ENCODE assay signal across 8 mouse cellular contexts in genomic region chr12:55831101-55831500, GRCm38 (mm10). TPM values are rescaled to one million over a fixed set of nuclear protein-coding genes. Genes with fewer than 3 reads are reported as not detected.
DNase-seq lines count a peak whose midpoint lies in the region; ATAC-seq and TF ChIP-seq lines count a peak whose summit lies in the region.

No protein-coding gene starts in this region.

- H3K4me2 ChIP-seq in hindbrain, embryonic 14.5 days (replicated peaks) = no peak overlapping the region
- no peak overlapping the region for H3K4me2 ChIP-seq in hindbrain, embryonic 16.5 days (ENCODE audit: low read length)
- no peak overlapping the region for H3K4me2 ChIP-seq in neural tube, embryonic 11.5 days (ENCODE audit: low read depth)

- H3K27me3 ChIP-seq in hindbrain, embryonic 14.5 days (ENCODE audit: control insufficient read depth, insufficient read depth, low read length) = no peaks in the 10 kb centered on the region
- no peaks in the 10 kb centered on the region for H3K27me3 ChIP-seq in hindbrain, embryonic 16.5 days (replicated peaks; ENCODE audit: control insufficient read depth, insufficient read depth, low read length)
- no peaks in the 10 kb centered on the region for H3K27me3 ChIP-seq in neural tube, embryonic 11.5 days (ENCODE audit: control insufficient read depth, insufficient read depth, low read length)
- no peaks in the 10 kb centered on the region for H3K27me3 ChIP-seq in thymus, adult 2 months (ENCODE audit: control insufficient read depth, insufficient read depth, low read length)

- H3K9me3 ChIP-seq in hindbrain, embryonic 14.5 days (ENCODE audit: control insufficient read depth, low read length) = no peaks in the 10 kb centered on the region
- no peaks in the 10 kb centered on the region for H3K9me3 ChIP-seq in hindbrain, embryonic 16.5 days (ENCODE audit: control insufficient read depth, low read length)
- no peaks in the 10 kb centered on the region for H3K9me3 ChIP-seq in neural tube, embryonic 11.5 days (ENCODE audit: control insufficient read depth, low read length)

- ATAC-seq in hindbrain, embryonic 14.5 days (ENCODE audit: low FRiP score) = no peak
- no peak for ATAC-seq in hindbrain, embryonic 16.5 days
- no peak for ATAC-seq in neural tube, embryonic 11.5 days (ENCODE audit: insufficient read depth, low FRiP score, low TSS enrichment)

- no peaks in the 10 kb centered on the region for H3K36me3 ChIP-seq in hindbrain, embryonic 14.5 days (replicated peaks; ENCODE audit: control insufficient read depth, insufficient read depth)
- H3K36me3 ChIP-seq in hindbrain, embryonic 16.5 days (ENCODE audit: control insufficient read depth, insufficient read depth, low read length) = no peaks in the 10 kb centered on the region
- H3K36me3 ChIP-seq in neural tube, embryonic 11.5 days (ENCODE audit: control insufficient read depth, insufficient read depth, low read length) = no peaks in the 10 kb centered on the region
- H3K36me3 ChIP-seq in thymus, adult 2 months (ENCODE audit: control insufficient read depth, insufficient read depth, low read length) = no peaks in the 10 kb centered on the region

- H3K9ac ChIP-seq in hindbrain, embryonic 14.5 days = no peak overlapping the region
- H3K9ac ChIP-seq in hindbrain, embryonic 16.5 days (ENCODE audit: low read depth, low read length) = no peak overlapping the region
- no peak overlapping the region for H3K9ac ChIP-seq in neural tube, embryonic 11.5 days (ENCODE audit: low read length)

- DNase-seq in hindbrain, embryonic 14.5 days (ENCODE audit: low spot score) = peak; percentile 77
- peak; percentile 51 for DNase-seq in adrenal gland, adult 8-10 months
- DNase-seq in embryo, embryonic 11 days = peak; percentile 73
- DNase-seq in heart, postnatal 36 days = peak; percentile 77 to 84
- DNase-seq in left cerebral cortex, postnatal 25 days (ENCODE audit: low spot score in 2 of 2) = peak; percentile 78 to 82
- DNase-seq in neural tube, embryonic 11.5 days (ENCODE audit: low spot score) = peak; percentile 68
- peak; percentile 64 for DNase-seq in thymus, adult 2 months

- intact Hi-C loops in heart, postnatal 36 days (cut with DNase I) = loop anchor here (1.0 to 5.0 kb wide), 3 partner anchors 53 to 519 kb away; no protein-coding TSS in a partner anchor
- intact Hi-C loops in left cerebral cortex, postnatal 25 days (cut with DNase I) = loop anchor here (1.0 to 10.0 kb wide), 5 partner anchors 39 to 526 kb away; partner anchors contain the start of gene Ppp2r3c

- H3K4me1 ChIP-seq in hindbrain, embryonic 14.5 days (replicated peaks; ENCODE audit: control insufficient read depth, insufficient read depth, low read length) = no peaks in the 10 kb centered on the region
- H3K4me1 ChIP-seq in hindbrain, embryonic 16.5 days (ENCODE audit: control insufficient read depth, insufficient read depth, low read depth, low read length) = no peaks in the 10 kb centered on the region
- no peaks in the 10 kb centered on the region for H3K4me1 ChIP-seq in neural tube, embryonic 11.5 days (ENCODE audit: control insufficient read depth, insufficient read depth, low read length)
- no peaks in the 10 kb centered on the region for H3K4me1 ChIP-seq in thymus, adult 2 months (replicated peaks; ENCODE audit: control insufficient read depth, insufficient read depth, low read length)

- H3K4me3 ChIP-seq in hindbrain, embryonic 14.5 days (replicated peaks; ENCODE audit: low read length) = no peak overlapping the region
- no peak overlapping the region for H3K4me3 ChIP-seq in hindbrain, embryonic 16.5 days (ENCODE audit: low read length)
- H3K4me3 ChIP-seq in neural tube, embryonic 11.5 days (ENCODE audit: low read depth, low read length) = no peak overlapping the region
- H3K4me3 ChIP-seq in thymus, adult 2 months (ENCODE audit: control insufficient read depth, insufficient read depth, low read length) = no peak overlapping the region

- 15% methylated on average over 2 of the region's 2 CpGs for WGBS in hindbrain, embryonic 14.5 days
- 25% methylated on average over 2 of the region's 2 CpGs for WGBS in hindbrain, embryonic 16.5 days
- 24% methylated on average over 2 of the region's 2 CpGs for WGBS in neural tube, embryonic 11.5 days
- 25% methylated on average over 2 of the region's 2 CpGs for WGBS in thymus, adult 2 months

- H3K27ac ChIP-seq in hindbrain, embryonic 14.5 days = no peak overlapping the region
- H3K27ac ChIP-seq in hindbrain, embryonic 16.5 days (ENCODE audit: low read depth, low read length) = no peak overlapping the region
- H3K27ac ChIP-seq in neural tube, embryonic 11.5 days (ENCODE audit: low read depth, low read length) = no peak overlapping the region
- no peak overlapping the region for H3K27ac ChIP-seq in thymus, adult 2 months (ENCODE audit: control insufficient read depth, insufficient read depth, low read length)

- no peak for TF ChIP-seq CTCF in thymus, adult 2 months (IDR thresholded peaks at IDR 0.05; ENCODE audit: borderline replicate concordance, control insufficient read depth, extremely low read depth, insufficient read depth, low read length, poor library complexity)

- no peak for TF ChIP-seq POLR2A in thymus, adult 2 months (IDR thresholded peaks at IDR 0.05; ENCODE audit: control insufficient read depth, extremely low read depth, insufficient read depth, low read length, poor library complexity)

RNA-seq across cellular contexts. Expression of gene Brms1l, which starts 5.0 kb away (rescaled TPM):
- polyA plus RNA-seq in hindbrain, embryonic 14.5 days (2014; fragmentation: Nextera tagmentation; extraction: Ambion mirVana) = 42.0 and 46.8 TPM in 2 replicates
- 50.8 and 54.8 TPM in 2 replicates for polyA plus RNA-seq in hindbrain, embryonic 16.5 days (2015; fragmentation: Nextera tagmentation; extraction: Ambion mirVana)
- total RNA-seq in adrenal gland, adult 8-10 months (2022) = 10 to 100 TPM; 46.7 to 68.7 (median 56.0) TPM
- total RNA-seq in heart, postnatal 36 days (2021) = 10 to 100 TPM; 19.2 to 21.6 TPM
- total RNA-seq in left cerebral cortex, postnatal 25 days (2021) = 10 to 100 TPM; 64.5 to 70.6 TPM
- polyA plus RNA-seq in neural tube, embryonic 11.5 days (2014; fragmentation: Nextera tagmentation; extraction: Ambion mirVana) = 36.1 and 40.9 TPM in 2 replicates
- 13.2 and 17.0 TPM in 2 replicates for polyA plus RNA-seq in thymus, adult 2 months (2012; rRNA removed)

RNA-seq across cellular contexts. Expression of gene Ralgapa1, which starts 10.1 kb away (rescaled TPM):
- polyA plus RNA-seq in hindbrain, embryonic 14.5 days (2014; fragmentation: Nextera tagmentation; extraction: Ambion mirVana) = 36.1 and 36.4 TPM in 2 replicates
- polyA plus RNA-seq in hindbrain, embryonic 16.5 days (2015; fragmentation: Nextera tagmentation; extraction: Ambion mirVana) = 21.1 and 22.0 TPM in 2 replicates
- total RNA-seq in adrenal gland, adult 8-10 months (2022) = 10 to 100 TPM; 74.0 to 86.7 (median 80.2) TPM
- 10 to 100 TPM; 57.2 to 61.3 TPM for total RNA-seq in heart, postnatal 36 days (2021)
- 100 to 1,000 TPM; 122 to 125 TPM for total RNA-seq in left cerebral cortex, postnatal 25 days (2021)
- polyA plus RNA-seq in neural tube, embryonic 11.5 days (2014; fragmentation: Nextera tagmentation; extraction: Ambion mirVana) = 19.2 and 22.1 TPM in 2 replicates
- 29.5 and 32.1 TPM in 2 replicates for polyA plus RNA-seq in thymus, adult 2 months (2012; rRNA removed)
